Mouse (Mus musculus): Measurements from ENCODE around the gene Smim27.

The Smim27 gene

GRCm38 (mm10) chr4:40269430-40270032, at the start of gene Smim27, which contains the start of gene Topors:
TSS of gene Smim27 (plus strand) at chr4:40269579.
TSS of gene Topors (minus strand) at chr4:40269850.
- peak; percentile 91 to 92 for DNase-seq

- DNase-seq, result no peak
Measured at GRCm38 (mm10) chr4:40220437-40220836, 48.9 kb upstream of the Smim27 start.

GRCm38 (mm10) chr4:40221004-40221760, 48.2 kb upstream of the Smim27 start:
- DNase-seq, result no peak

- no peak for DNase-seq
Measured at GRCm38 (mm10) chr4:40221876-40222585, 47.3 kb upstream of the Smim27 start.

GRCm38 (mm10) chr4:40226095-40226494, 43.3 kb upstream of the Smim27 start:
- no peak for DNase-seq

- DNase-seq, result no peak
Measured at GRCm38 (mm10) chr4:40227131-40227530, 42.2 kb upstream of the Smim27 start.

GRCm38 (mm10) chr4:40227886-40228285, 41.5 kb upstream of the Smim27 start:
- no peak for DNase-seq

GRCm38 (mm10) chr4:40229723-40230122, 39.7 kb upstream of the Smim27 start:
- no peak for DNase-seq

- DNase-seq, result no peak
Measured at GRCm38 (mm10) chr4:40233062-40233664, 36.2 kb upstream of the Smim27 start.

GRCm38 (mm10) chr4:40234256-40234655, 35.1 kb upstream of the Smim27 start:
- DNase-seq, result no peak

GRCm38 (mm10) chr4:40236829-40237228, 32.5 kb upstream of the Smim27 start:
- DNase-seq, result no peak

GRCm38 (mm10) chr4:40238483-40239408, 30.6 kb upstream of the Smim27 start:
- DNase-seq, result peak; percentile 14 to 16

- DNase-seq, result peak; percentile 5 to 10
Measured at GRCm38 (mm10) chr4:40239409-40240271, 29.7 kb upstream of the Smim27 start, which contains the start of gene Ddx58. TSS of gene Ddx58 (minus strand) at chr4:40239828.

GRCm38 (mm10) chr4:40240272-40240744, 29.1 kb upstream of the Smim27 start:
- no peak for DNase-seq

- no peak for DNase-seq
Measured at GRCm38 (mm10) chr4:40241928-40242327, 27.5 kb upstream of the Smim27 start.

- no peak for DNase-seq
Measured at GRCm38 (mm10) chr4:40243006-40243405, 26.4 kb upstream of the Smim27 start.

- no peak for DNase-seq
Measured at GRCm38 (mm10) chr4:40244035-40244434, 25.3 kb upstream of the Smim27 start.

- no peak for DNase-seq
Measured at GRCm38 (mm10) chr4:40250984-40251383, 18.4 kb upstream of the Smim27 start.

- DNase-seq, result no peak
Measured at GRCm38 (mm10) chr4:40253766-40254165, 15.6 kb upstream of the Smim27 start.

GRCm38 (mm10) chr4:40254385-40255103, 14.8 kb upstream of the Smim27 start:
- no peak for DNase-seq

Measured in cerebellum, postnatal 36 days (tissue).